Mouse (Mus musculus) E14TG2a.4 (cell line): ENCODE measurements at regions not wholly inside any gene's neighbourhood (a gene's known extent, or its start where the extent isn't known, plus 50 kb on each side); places are given as distances from the start of the nearest gene placed in this dataset.

ENCODE experiments used
- CTCF ChIP-seq: conservative IDR thresholded peaks from 2 replicates; pipeline ENCODE4 v1.5.1; 2014; ENCODE audit warnings: low read length
- NANOG ChIP-seq: IDR thresholded peaks from 2 replicates; pipeline ENCODE4 v1.6.1; 2014; ENCODE audit warnings: borderline replicate concordance, low read length, mixed read lengths
- POU5F1 ChIP-seq: IDR thresholded peaks from 2 replicates; pipeline ENCODE4 v1.6.1; 2014; ENCODE audit warnings: low read length, borderline replicate concordance

DNA sequence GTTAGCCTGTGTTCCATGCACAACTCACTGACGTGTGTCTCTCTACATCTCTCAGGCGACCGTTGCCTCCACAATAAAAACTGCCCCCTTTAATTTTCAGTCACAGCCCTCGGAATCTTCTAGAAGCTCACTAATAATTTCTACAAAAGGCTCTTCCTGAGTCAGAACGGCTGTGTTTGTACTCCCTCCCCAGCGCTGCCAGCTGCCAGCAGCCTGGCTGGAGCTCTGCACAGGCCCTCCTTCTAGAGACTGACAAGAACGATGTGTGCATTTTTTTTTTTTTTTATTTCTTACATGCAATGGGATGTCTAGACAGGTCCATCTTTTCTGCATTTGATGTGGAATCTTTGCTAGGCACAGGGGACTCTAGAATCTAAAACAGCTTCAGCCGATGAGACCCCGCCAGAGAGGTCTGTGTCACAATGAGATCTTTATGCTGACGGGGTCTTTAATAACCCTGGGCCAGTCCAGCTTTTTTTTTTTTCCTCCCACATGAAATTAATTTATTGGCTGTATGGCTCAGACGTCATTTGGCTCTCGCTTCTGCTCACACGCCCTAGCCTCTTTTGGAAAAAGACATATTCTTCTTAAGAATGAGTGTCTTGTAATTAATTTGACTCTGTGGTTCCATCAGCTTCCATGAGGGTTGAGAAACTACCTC lies 185.8 kb upstream of the Zfp507 start:
- TF ChIP-seq CTCF (no peak), POU5F1 (no peak), NANOG (no peak)
